Mouse (Mus musculus) embryonic fibroblast, embryonic 13.5 days (primary cell): ENCODE data around the gene Macrod2.

Source experiments
- CTCF ChIP-seq: IDR thresholded peaks from 2 replicates; pipeline ENCODE4 v1.5.1; 2011; ENCODE audit warnings: mild to moderate bottlenecking, control low read depth, low read length, moderate library complexity, borderline replicate concordance; ENCODE audit not compliant: insufficient read depth
- POLR2A ChIP-seq: IDR thresholded peaks from 2 replicates; pipeline ENCODE4 v1.6.1; 2011; ENCODE audit warnings: low read depth, mild to moderate bottlenecking, control low read depth, low read length, moderate library complexity

- no peak for TF ChIP-seq POLR2A
- no peak for TF ChIP-seq CTCF
Observed at GRCm38 (mm10) chr2:140847817-140848428, 452.8 kb downstream of the Macrod2 start.
